Mouse (Mus musculus) stomach, embryonic 16.5 days (tissue): ENCODE data around the gene Sgsh. TPM values are rescaled to one million over a fixed set of nuclear protein-coding genes. Genes with fewer than 3 reads are reported as not detected.

ENCODE experiments used
- ATAC-seq: fragments of 200-750 bp; cut with Nextera tagmentation; 2 replicates; pipeline ENCODE4 v1.8.0; 2017; ENCODE audit warnings: moderate number of reproducible peaks, moderate TSS enrichment; ENCODE audit not compliant: insufficient read depth, low FRiP score
- H3K27ac ChIP-seq: fragments of 300-500 bp; sonication (generic); 2 replicates; pipeline ENCODE4 v1.5.1; 2014; ENCODE audit warnings: low read length
- H3K27me3 ChIP-seq: fragments of 300-500 bp; sonication (generic); 2 replicates; pipeline ENCODE4 v1.6.1; 2014; ENCODE audit warnings: low read length, control low read depth, mixed read lengths; ENCODE audit not compliant: control insufficient read depth, insufficient read depth
- H3K36me3 ChIP-seq: fragments of 300-500 bp; sonication (generic); 2 replicates; pipeline ENCODE4 v1.6.1; 2014; ENCODE audit warnings: low read length; ENCODE audit not compliant: control insufficient read depth, insufficient read depth
- H3K4me1 ChIP-seq: fragments of 300-500 bp; sonication (generic); 2 replicates; pipeline ENCODE4 v1.6.1; 2014; ENCODE audit warnings: low read length, control low read depth, mixed read lengths; ENCODE audit not compliant: control insufficient read depth, insufficient read depth
- H3K4me2 ChIP-seq: fragments of 300-500 bp; sonication (generic); 2 replicates; pipeline ENCODE4 v1.6.1; 2014; ENCODE audit warnings: low read depth, low read length, mixed read lengths
- H3K4me3 ChIP-seq: fragments of 300-500 bp; sonication (generic); replicated peaks from 2 replicates; pipeline ENCODE4 v1.5.1; 2014; ENCODE audit warnings: mild to moderate bottlenecking, low read length
- H3K9ac ChIP-seq: fragments of 300-500 bp; sonication (generic); 2 replicates; pipeline ENCODE4 v1.6.1; 2014; ENCODE audit warnings: low read length
- H3K9me3 ChIP-seq: fragments of 300-500 bp; sonication (generic); replicated peaks from 2 replicates; pipeline ENCODE4 v1.6.1; 2016; ENCODE audit warnings: low read length, control low read depth; ENCODE audit not compliant: control insufficient read depth
- WGBS: fragments of 180-500 bp; shearing (Covaris S2); extraction: QIAGEN DNeasy Blood & Tissue Kit; methylation state at CpG from one replicate; pipeline ENCODE4 v1.1.7; 2014; 5-methylcytosine and 5-hydroxymethylcytosine counted together
- polyA plus RNA-seq: library from polyadenylated mRNA; unstranded; fragments of >200 nt; fragmentation: Nextera tagmentation; extraction: Ambion mirVana; gene quantifications from 2 replicates; pipeline ENCODE4 v1.2.1, GENCODE M21; 2015

Gene Sgsh
- polyA plus RNA-seq, 1 experiment from 2014 or later: 6.7 TPM

DNA sequence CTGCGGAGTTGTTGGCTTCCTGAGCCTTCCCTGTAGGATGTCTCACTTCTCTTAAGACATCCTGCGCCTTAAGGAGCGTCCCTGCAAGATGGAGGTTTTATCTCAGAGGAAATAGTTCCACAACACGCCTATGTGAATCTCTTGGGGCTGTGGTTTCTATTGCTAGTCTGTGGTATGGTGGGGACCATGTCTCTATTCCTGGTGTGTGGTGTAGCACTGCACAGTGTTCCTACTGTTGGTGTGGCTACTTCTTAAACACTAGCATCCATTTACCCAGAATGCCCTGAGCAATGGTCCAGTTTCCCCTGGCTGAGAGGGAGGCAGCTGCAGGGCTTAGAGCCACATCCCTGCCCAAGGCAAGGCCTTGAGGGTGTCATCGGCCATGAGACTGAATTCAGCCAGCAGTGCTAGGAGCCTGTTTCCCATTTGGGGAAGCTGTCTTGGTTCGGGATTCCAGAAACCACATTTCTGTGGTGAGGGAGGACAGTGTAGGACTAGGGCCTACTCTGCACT lies 27.1 kb upstream of the Sgsh start:
- Histone ChIP-seq H3K9ac (no peak overlapping the region), H3K9me3 (no peaks in the 10 kb centered on the region), H3K4me3 (no peak overlapping the region), H3K27ac (no peak overlapping the region), H3K4me2 (no peak overlapping the region), H3K36me3 (peaks cover 9% of the 10 kb centered on the region; the same call in 1 of the 2 replicates), H3K4me1 (no peaks in the 10 kb centered on the region), H3K27me3 (no peaks in the 10 kb centered on the region)
- no peak for ATAC-seq
- WGBS: 68% methylated on average over 6 of the region's 6 CpGs

DNA sequence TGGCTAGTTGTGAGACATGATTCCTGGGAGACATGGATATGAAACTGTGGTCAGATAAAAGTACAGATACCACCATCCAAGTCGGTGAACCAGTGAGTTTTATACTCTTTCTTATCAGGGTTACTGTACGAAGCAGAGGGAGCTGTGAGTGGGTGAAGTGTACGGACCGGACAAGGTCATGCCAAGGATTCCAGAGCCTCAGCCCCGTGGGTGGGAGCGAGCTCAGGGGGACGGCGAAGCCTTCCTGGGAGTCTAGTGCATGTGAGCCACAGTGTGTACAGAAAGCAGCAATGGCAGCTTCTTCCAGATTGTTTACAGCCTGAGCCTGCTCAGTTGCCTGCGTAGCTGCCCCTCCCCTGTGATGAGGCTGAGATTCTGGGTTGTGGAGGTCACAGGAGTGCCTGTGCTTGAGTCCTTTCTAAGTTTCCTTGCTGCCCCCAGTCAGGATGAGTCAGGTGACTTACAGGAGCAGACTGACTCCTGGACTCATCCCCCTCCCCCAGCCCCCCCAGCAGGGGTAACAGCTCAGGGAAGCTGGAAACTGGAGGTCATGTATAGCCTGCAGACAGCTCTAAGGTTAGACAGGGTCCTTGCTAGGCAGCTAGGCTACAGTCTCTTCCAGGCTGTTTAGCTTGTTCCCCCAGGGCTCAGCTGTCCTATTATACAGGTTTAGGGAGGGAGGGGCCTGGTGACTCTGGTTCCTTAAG lies 26.4 kb upstream of the Sgsh start:
- Histone ChIP-seq H3K4me1 (no peaks in the 10 kb centered on the region), H3K9ac (no peak overlapping the region), H3K27me3 (no peaks in the 10 kb centered on the region), H3K4me2 (no peak overlapping the region), H3K36me3 (peaks cover 14% of the 10 kb centered on the region; the same call in 1 of the 2 replicates), H3K9me3 (no peaks in the 10 kb centered on the region), H3K4me3 (no peak overlapping the region), H3K27ac (no peak overlapping the region)
- WGBS: 66% methylated on average over 9 of the region's 9 CpGs
- no peak for ATAC-seq

DNA sequence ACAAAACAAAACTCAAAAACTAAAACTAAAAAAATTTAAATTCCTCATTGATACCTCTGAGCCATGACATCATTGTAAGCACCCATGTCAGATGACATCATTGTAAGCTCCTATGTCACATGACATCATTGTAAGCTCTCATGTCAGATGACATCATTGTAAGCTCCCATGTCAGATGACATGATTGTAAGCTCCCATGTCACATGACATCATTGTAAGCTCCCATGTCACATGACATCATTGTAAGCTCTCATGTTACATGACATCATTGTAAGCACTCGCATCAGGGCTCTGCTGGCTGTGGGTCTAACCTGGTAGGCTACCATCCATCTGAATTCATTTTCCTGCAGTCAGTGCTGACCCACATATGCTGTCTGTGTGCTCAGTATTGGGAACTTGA lies 23.2 kb upstream of the Sgsh start:
- H3K36me3 ChIP-seq: peaks cover 14% of the 10 kb centered on the region; the same call in 1 of the 2 replicates
- no peak overlapping the region for H3K4me2 ChIP-seq
- no peaks in the 10 kb centered on the region for H3K9me3 ChIP-seq
- H3K27me3 ChIP-seq: no peaks in the 10 kb centered on the region
- H3K4me3 ChIP-seq: no peak overlapping the region
- WGBS: 93% methylated on average over 1 of the region's 1 CpGs
- H3K9ac ChIP-seq: no peak overlapping the region
- ATAC-seq: no peak
- H3K27ac ChIP-seq: no peak overlapping the region
- no peaks in the 10 kb centered on the region; the same call in 1 of the 2 replicates for H3K4me1 ChIP-seq

DNA sequence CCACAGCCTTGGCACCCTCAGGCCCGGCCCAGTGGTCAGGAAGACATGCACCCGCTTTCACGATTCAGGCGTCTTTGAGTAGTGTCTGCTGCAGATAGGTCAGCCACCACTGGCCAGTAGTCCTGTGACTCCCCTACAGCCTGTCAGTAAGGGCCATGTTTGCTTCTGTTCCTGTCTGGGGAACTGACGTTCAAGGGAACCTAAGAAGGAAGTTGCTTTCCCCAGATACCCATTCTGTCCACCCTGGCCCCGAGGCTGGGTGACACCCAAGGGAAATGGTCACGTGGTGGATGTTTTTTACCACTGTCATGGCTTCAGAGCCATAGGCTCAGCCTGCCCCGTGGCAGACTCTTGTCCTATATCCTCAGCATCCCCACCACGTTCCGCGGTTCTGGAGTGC lies 22.0 kb upstream of the Sgsh start:
- no peak overlapping the region for H3K4me3 ChIP-seq
- no peak overlapping the region for H3K27ac ChIP-seq
- no peak overlapping the region for H3K4me2 ChIP-seq
- no peaks in the 10 kb centered on the region for H3K9me3 ChIP-seq
- H3K4me1 ChIP-seq: no peaks in the 10 kb centered on the region; the same call in 1 of the 2 replicates
- 93% methylated on average over 11 of the region's 11 CpGs for WGBS
- ATAC-seq: no peak
- no peaks in the 10 kb centered on the region for H3K27me3 ChIP-seq
- no peak overlapping the region for H3K9ac ChIP-seq
- peaks cover 14% of the 10 kb centered on the region; the same call in 1 of the 2 replicates for H3K36me3 ChIP-seq

- H3K4me2 ChIP-seq: no peak overlapping the region
- H3K4me3 ChIP-seq: no peak overlapping the region
- H3K27ac ChIP-seq: no peak overlapping the region
- 0 out of 2 replicates have a peak, but pooled peaks have one; percentile 20 for ATAC-seq
- peaks cover 14% of the 10 kb centered on the region; the same call in 1 of the 2 replicates for H3K36me3 ChIP-seq
- no peak overlapping the region for H3K9ac ChIP-seq
- no peaks in the 10 kb centered on the region; the same call in 1 of the 2 replicates for H3K4me1 ChIP-seq
- H3K27me3 ChIP-seq: no peaks in the 10 kb centered on the region
- WGBS: 59% methylated on average over 6 of the region's 6 CpGs
- H3K9me3 ChIP-seq: no peaks in the 10 kb centered on the region
Measured at GRCm38 (mm10) chr11:119375425-119375824, 20.1 kb upstream of the Sgsh start.

- H3K27me3 ChIP-seq: no peaks in the 10 kb centered on the region
- no peak overlapping the region for H3K27ac ChIP-seq
- 0 out of 2 replicates have a peak, but pooled peaks cover 2% of the 10 kb centered on the region for H3K9me3 ChIP-seq
- WGBS: 34% methylated on average over 11 of the region's 11 CpGs
- H3K4me3 ChIP-seq: no peak overlapping the region
- peak overlapping the region; percentile 40; the same call in 1 of the 2 replicates for H3K9ac ChIP-seq
- ATAC-seq: peak; percentile 80; the same call in 1 of the 2 replicates
- no peaks in the 10 kb centered on the region; the same call in 1 of the 2 replicates for H3K4me1 ChIP-seq
- H3K4me2 ChIP-seq: no peak overlapping the region
- peaks cover 3% of the 10 kb centered on the region; the same call in 1 of the 2 replicates for H3K36me3 ChIP-seq
Measured at GRCm38 (mm10) chr11:119363534-119364145, 8.3 kb upstream of the Sgsh start.

DNA sequence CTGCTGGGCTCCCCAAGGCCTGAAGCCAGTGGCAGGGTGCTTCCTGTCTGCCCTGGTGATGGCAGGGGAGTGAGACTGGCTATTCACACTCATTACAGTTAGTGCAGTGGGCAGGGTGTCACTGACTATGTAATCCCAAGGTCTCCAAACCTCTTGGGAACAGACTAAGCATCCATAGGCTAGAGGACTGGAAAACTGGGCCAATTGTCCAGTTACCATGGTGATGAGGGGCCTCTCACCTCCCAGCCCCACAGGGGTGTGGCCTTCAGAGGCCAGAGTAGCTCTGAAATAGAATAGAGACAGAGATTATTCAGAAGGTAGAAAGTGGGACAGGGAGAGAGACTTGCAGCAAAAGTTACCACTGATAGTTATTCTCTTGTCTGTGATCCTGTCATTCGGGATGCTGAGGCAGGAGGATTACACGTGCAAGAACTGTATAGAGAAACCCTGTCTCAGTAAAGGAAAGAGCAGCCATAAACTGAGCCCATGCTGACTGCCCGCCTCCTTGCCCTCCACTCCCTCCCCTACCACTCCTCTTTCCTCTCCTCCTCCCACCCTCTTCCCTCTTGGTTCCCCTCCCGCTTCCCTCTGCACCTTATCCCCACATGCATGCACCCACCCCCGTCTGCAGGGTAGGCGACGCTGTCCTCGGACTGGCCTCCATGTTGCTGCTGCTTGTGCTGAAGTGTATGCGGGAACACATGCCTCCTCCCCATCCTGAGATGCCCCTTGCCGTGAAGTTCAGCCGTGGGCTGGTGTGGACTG lies 7.6 kb upstream of the Sgsh start:
- Histone ChIP-seq H3K9ac (peak overlapping the region; percentile 40; the same call in 1 of the 2 replicates), H3K9me3 (0 out of 2 replicates have a peak, but pooled peaks cover 2% of the 10 kb centered on the region), H3K36me3 (peaks cover 3% of the 10 kb centered on the region; the same call in 1 of the 2 replicates), H3K27me3 (no peaks in the 10 kb centered on the region), H3K4me2 (no peak overlapping the region), H3K27ac (no peak overlapping the region), H3K4me3 (no peak overlapping the region), H3K4me1 (no peaks in the 10 kb centered on the region; the same call in 1 of the 2 replicates)
- 43% methylated on average over 11 of the region's 11 CpGs for WGBS
- peak; percentile 31; the same call in 1 of the 2 replicates for ATAC-seq

DNA sequence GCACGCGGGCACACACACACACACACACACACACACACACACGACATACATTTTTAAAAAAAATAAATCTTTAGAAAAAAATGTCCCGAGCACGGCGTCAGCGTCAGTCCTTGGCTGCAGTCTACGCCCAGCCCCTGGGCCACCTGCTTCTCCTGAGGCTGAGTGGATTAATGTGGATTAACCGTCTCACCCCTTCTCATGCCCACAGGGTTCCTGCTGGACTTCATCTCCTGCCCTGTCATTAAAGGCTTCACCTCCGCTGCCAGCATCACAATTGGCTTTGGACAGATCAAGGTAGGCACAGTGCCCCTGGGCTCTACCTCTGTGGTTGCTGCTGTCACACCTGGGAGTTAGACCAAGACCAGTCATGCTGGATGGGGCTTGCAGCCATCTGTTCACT lies 3.8 kb upstream of the Sgsh start:
- no peak for ATAC-seq
- no peak overlapping the region for H3K27ac ChIP-seq
- no peaks in the 10 kb centered on the region for H3K27me3 ChIP-seq
- no peak overlapping the region for H3K9ac ChIP-seq
- H3K4me3 ChIP-seq: no peak overlapping the region
- H3K4me1 ChIP-seq: peaks cover 13% of the 10 kb centered on the region
- H3K36me3 ChIP-seq: peaks cover 3% of the 10 kb centered on the region; the same call in 1 of the 2 replicates
- H3K4me2 ChIP-seq: no peak overlapping the region
- no peaks in the 10 kb centered on the region for H3K9me3 ChIP-seq
- WGBS: 90% methylated on average over 10 of the region's 10 CpGs
